Mouse (Mus musculus): ENCODE measurements around the gene Krt16. TPM values are rescaled to one million over a fixed set of nuclear protein-coding genes. Genes with fewer than 3 reads are reported as not detected.
A peak's percentile ranks its signal among the peaks of the same experiment; 100 is the strongest.
"Not testable (repeated sequence)": the region's sequence is repeated elsewhere in the genome, so short reads cannot be mapped to it uniquely, and the experiment has no call there.

The Krt16 gene
- total RNA-seq, 2 experiments from 2014 or later = not detected

- no peak for DNase-seq
These were observed 6.8 kb upstream of the Krt16 start for GRCm38 (mm10) chr11:100255514-100255913.

GRCm38 (mm10) chr11:100254360-100255090, 5.8 kb upstream of the Krt16 start:
- no peak for DNase-seq

- not testable (repeated sequence) for DNase-seq
These were observed 2.2 kb downstream of the Krt16 start for GRCm38 (mm10) chr11:100246471-100246870.

GRCm38 (mm10) chr11:100240272-100240671, 8.4 kb downstream of the Krt16 start:
- not testable (repeated sequence) for DNase-seq

- DNase-seq = no peak
These were observed 27.0 kb downstream of the Krt16 start for GRCm38 (mm10) chr11:100221741-100222140.

- DNase-seq = no peak
These were observed 29.4 kb downstream of the Krt16 start for GRCm38 (mm10) chr11:100219304-100219703.

GRCm38 (mm10) chr11:100208542-100208941, 40.2 kb downstream of the Krt16 start:
- DNase-seq = no peak

- DNase-seq = no peak
These were observed 41.2 kb downstream of the Krt16 start, which contains the start of gene Krt14 for GRCm38 (mm10) chr11:100207498-100207897. Gene Krt14 (minus strand): TSS chr11:100207548.

- no peak for DNase-seq
These were observed 45.3 kb downstream of the Krt16 start for GRCm38 (mm10) chr11:100203448-100203847.

- DNase-seq = no peak
These were observed 45.8 kb downstream of the Krt16 start for GRCm38 (mm10) chr11:100202906-100203305.

GRCm38 (mm10) chr11:100200104-100200820, 48.4 kb downstream of the Krt16 start:
- DNase-seq = peak; percentile 31 to 32

- DNase-seq = no peak
These were observed 50.0 kb downstream of the Krt16 start for GRCm38 (mm10) chr11:100198666-100199065.

Other genes starting within 250 kb of the Krt16 start
- gene Krt33a, start 232.7 kb downstream of the Krt16 start, total RNA-seq (2021) = not detected
- gene Krt33b, start 219.0 kb downstream of the Krt16 start, total RNA-seq (2021) = not detected
- not detected for gene Krt34, start 207.3 kb downstream of the Krt16 start, total RNA-seq (2021)
- not detected for gene Krt31, start 198.4 kb downstream of the Krt16 start, total RNA-seq (2021)
- not detected for gene Krt32, start 160.7 kb downstream of the Krt16 start, total RNA-seq (2021)
- gene Krt35, start 152.7 kb downstream of the Krt16 start, total RNA-seq (2021) = not detected
- not detected for gene Krt36, start 143.3 kb downstream of the Krt16 start, total RNA-seq (2021)
- not detected for gene Krt13, start 127.3 kb downstream of the Krt16 start, total RNA-seq (2021)
- under 1 TPM; 0.23 to 0.40 TPM for gene Krt15, start 113.0 kb downstream of the Krt16 start, total RNA-seq (2021)
- under 1 TPM; 0.23 to 0.52 TPM for gene Krt19, start 100.2 kb downstream of the Krt16 start, total RNA-seq (2021)
- 1 to 10 TPM; 2.5 to 2.7 TPM for gene Krt9, start 55.7 kb downstream of the Krt16 start, total RNA-seq (2021)
- gene Krt14, start 41.4 kb downstream of the Krt16 start, total RNA-seq (2021) = not detected
- gene Krt17, start 12.1 kb upstream of the Krt16 start, total RNA-seq (2021) = not detected
- gene Krt42, start 21.0 kb upstream of the Krt16 start, total RNA-seq (2021) = not detected
- gene Eif1, start 71.0 kb upstream of the Krt16 start, total RNA-seq (2021) = 100 to 1,000 TPM; 775 to 777 TPM
- not detected for gene Gast, start 85.5 kb upstream of the Krt16 start, total RNA-seq (2021)
- gene Hap1, start 107.2 kb upstream of the Krt16 start, total RNA-seq (2021) = 100 to 1,000 TPM; 148 to 154 TPM
- gene Jup, start 148.9 kb upstream of the Krt16 start, total RNA-seq (2021) = 10 to 100 TPM; 36.5 to 39.8 TPM
- 1 to 10 TPM; 8.7 to 9.4 TPM for gene P3h4, start 165.9 kb upstream of the Krt16 start, total RNA-seq (2021)
- gene Fkbp10, start 166.8 kb upstream of the Krt16 start, total RNA-seq (2021) = 1 to 10 TPM; 4.4 to 5.0 TPM
- gene Nt5c3b, start 192.9 kb upstream of the Krt16 start, total RNA-seq (2021) = 10 to 100 TPM; 56.9 to 62.8 TPM
- 1 to 10 TPM; 1.4 to 1.9 TPM for gene Klhl10, start 193.0 kb upstream of the Krt16 start, total RNA-seq (2021)
- 100 to 1,000 TPM; 126 to 127 TPM for gene Klhl11, start 223.8 kb upstream of the Krt16 start, total RNA-seq (2021)